Mouse (Mus musculus): ENCODE measurements around the gene 4930442H23Rik.

GRCm38 (mm10) chr10:81137252-81138130 is 46.2 kb downstream of the 4930442H23Rik start:
- peak; percentile 7; the same call in 1 of the 2 replicates for TF ChIP-seq POLR2A (IDR thresholded peaks at IDR 0.05; ENCODE audit: insufficient read depth, low read depth, low read length)
- no peak for TF ChIP-seq CTCF (IDR thresholded peaks at IDR 0.05; ENCODE audit: insufficient read depth, low read depth, low read length)

All from olfactory bulb, adult 2 months (tissue).